Mouse (Mus musculus): Measurements from ENCODE around the gene Odf3b. TPM values are rescaled to one million over a fixed set of nuclear protein-coding genes. Genes with fewer than 3 reads are reported as not detected.

Gene Odf3b
- polyA plus RNA-seq, 1 experiment from 2014 or later, result 1.3 TPM

DNA sequence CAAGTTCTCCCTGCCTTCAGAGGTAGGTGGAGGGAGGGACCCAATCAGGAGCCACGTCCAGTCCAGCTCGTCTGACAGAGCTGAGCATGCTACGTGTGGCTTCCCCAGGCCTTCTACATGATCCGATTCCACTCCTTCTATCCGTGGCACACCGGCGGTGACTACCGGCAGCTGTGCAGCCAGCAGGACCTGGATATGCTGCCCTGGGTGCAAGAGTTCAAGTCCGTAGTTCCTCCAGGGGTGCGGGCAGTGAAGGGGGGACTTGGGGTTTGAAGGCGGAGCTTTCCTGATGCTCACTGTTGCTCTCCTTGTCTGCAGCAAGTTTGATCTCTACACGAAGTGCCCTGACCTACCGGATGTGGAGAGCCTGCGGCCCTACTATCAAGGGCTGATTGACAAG is 42.7 kb downstream of the Odf3b start:
- Histone ChIP-seq H3K9me3 (ENCODE audit: low read depth, low read length) (no peaks in the 10 kb centered on the region), H3K4me1 (ENCODE audit: insufficient read depth) (no peaks in the 10 kb centered on the region), H3K9ac (no peak overlapping the region), H3K27ac (ENCODE audit: low read depth) (no peak overlapping the region), H3K27me3 (ENCODE audit: insufficient read depth, low read length) (no peaks in the 10 kb centered on the region), H3K36me3 (ENCODE audit: insufficient read depth) (no peaks in the 10 kb centered on the region), H3K4me3 (ENCODE audit: low read depth, low read length) (no peak overlapping the region), H3K4me2 (no peak overlapping the region)
- no peak for ATAC-seq (ENCODE audit: insufficient read depth)
- no peak for TF ChIP-seq CTCF (IDR thresholded peaks at IDR 0.05; ENCODE audit: low read depth)
- 76% methylated on average over 14 of the region's 14 CpGs for WGBS
- DNase-seq, result no peak

DNA sequence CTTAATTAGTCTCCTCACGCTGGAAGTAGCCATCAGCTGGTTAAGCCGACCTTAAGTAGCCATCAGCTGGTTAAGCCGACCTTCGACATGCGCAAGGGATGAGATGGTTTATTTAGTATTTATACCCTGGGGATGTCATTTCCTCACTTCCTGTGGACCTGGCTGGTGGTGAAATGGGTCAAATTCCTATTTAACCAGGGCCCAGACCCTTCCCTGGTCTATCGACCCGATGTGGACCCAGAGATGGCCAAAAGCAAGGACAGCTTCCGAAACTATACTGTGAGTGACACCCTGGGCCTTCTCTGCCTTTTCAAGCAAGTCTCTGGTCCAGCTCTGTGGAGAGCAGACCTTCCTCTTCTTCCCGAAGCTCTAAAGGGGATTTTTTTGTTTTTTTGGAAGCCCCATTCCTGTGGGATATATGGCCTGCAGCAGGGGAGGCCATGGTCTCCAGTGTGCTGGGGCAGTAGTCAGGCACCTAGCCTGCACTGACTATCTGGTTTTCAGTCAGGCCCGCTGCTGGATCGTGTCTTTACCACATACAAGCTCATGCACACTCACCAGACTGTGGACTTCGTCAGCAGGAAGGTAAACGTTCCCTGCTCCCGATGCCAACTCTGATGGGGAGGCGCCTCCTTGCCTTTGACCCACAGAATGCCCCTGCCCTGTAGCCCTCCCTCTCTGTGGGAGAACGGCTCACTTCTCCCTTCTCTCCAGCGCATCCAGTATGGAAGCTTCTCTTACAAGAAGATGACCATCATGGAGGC is 44.1 kb downstream of the Odf3b start:
- no peak overlapping the region for H3K9ac ChIP-seq
- 75% methylated on average over 17 of the region's 17 CpGs for WGBS
- DNase-seq, result no peak

DNA sequence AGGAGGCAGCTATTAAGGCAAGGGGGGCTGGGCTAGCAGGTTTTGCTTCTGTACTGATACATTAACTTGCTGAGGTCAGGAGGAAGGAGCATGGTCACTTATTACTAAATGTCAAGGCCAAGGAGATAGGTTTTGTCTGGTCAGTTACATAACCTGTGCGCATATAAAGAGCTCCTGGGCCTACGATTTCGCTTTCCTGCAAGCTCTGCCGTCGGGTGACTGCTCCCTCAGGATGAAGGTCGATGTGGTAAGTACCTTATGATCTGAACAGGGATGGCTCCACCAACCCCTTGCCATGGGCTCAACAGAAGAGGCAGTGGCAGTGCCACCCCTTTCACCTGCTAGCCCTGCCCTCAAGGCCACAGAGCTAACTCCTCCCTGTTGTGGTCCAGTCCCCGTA is 44.8 kb downstream of the Odf3b start, which contains the start of gene Miox:
Miox (plus strand) TSS at position 128 of the 400 bp plus-strand sequence.
- Histone ChIP-seq H3K9me3 (ENCODE audit: low read depth, low read length) (no peaks in the 10 kb centered on the region), H3K4me1 (ENCODE audit: insufficient read depth) (no peaks in the 10 kb centered on the region), H3K27ac (ENCODE audit: low read depth) (no peak within 1 kb of the TSS), H3K27me3 (ENCODE audit: insufficient read depth, low read length) (no peaks in the 10 kb centered on the region), H3K9ac (no peak within 1 kb of the TSS), H3K4me2 (no peak within 1 kb of the TSS), H3K36me3 (ENCODE audit: insufficient read depth) (no peaks in the 10 kb centered on the region), H3K4me3 (ENCODE audit: low read depth, low read length) (no peak within 1 kb of the TSS)
- no peak for TF ChIP-seq CTCF (IDR thresholded peaks at IDR 0.05; ENCODE audit: low read depth)
- 85% methylated on average over 7 of the region's 7 CpGs for WGBS
- no peak for DNase-seq
- no peak for ATAC-seq (ENCODE audit: insufficient read depth)

More for the DNA sequence above, 44.1 kb downstream of the Odf3b start:
- Histone ChIP-seq H3K27ac (ENCODE audit: low read depth) (no peak overlapping the region), H3K4me2 (no peak overlapping the region), H3K4me1 (ENCODE audit: insufficient read depth) (no peaks in the 10 kb centered on the region), H3K27me3 (ENCODE audit: insufficient read depth, low read length) (no peaks in the 10 kb centered on the region), H3K9me3 (ENCODE audit: low read depth, low read length) (no peaks in the 10 kb centered on the region), H3K36me3 (ENCODE audit: insufficient read depth) (no peaks in the 10 kb centered on the region), H3K4me3 (ENCODE audit: low read depth, low read length) (no peak overlapping the region)
- ATAC-seq (ENCODE audit: insufficient read depth), result no peak
- no peak for TF ChIP-seq CTCF (IDR thresholded peaks at IDR 0.05; ENCODE audit: low read depth)

Other genes starting within 250 kb of the Odf3b start
- gene Mapk12, start 238.6 kb downstream of the Odf3b start, polyA plus RNA-seq (2014; fragmentation: Nextera tagmentation; extraction: Ambion mirVana), result 11.4 and 11.9 TPM in 2 replicates
- gene Mapk11, start 229.7 kb downstream of the Odf3b start, polyA plus RNA-seq (2014; fragmentation: Nextera tagmentation; extraction: Ambion mirVana), result 11.3 and 13.3 TPM in 2 replicates
- gene Plxnb2, start 198.5 kb downstream of the Odf3b start, polyA plus RNA-seq (2014; fragmentation: Nextera tagmentation; extraction: Ambion mirVana), result 149 and 156 TPM in 2 replicates
- 9.2 and 11.0 TPM in 2 replicates for gene Dennd6b, start 182.8 kb downstream of the Odf3b start, polyA plus RNA-seq (2014; fragmentation: Nextera tagmentation; extraction: Ambion mirVana)
- 25.6 and 27.8 TPM in 2 replicates for gene Ppp6r2, start 167.7 kb downstream of the Odf3b start, polyA plus RNA-seq (2014; fragmentation: Nextera tagmentation; extraction: Ambion mirVana)
- gene Sbf1, start 64.0 kb downstream of the Odf3b start, polyA plus RNA-seq (2014; fragmentation: Nextera tagmentation; extraction: Ambion mirVana), result 56.5 and 71.3 TPM in 2 replicates
- 0.33 and 0.53 TPM in 2 replicates for gene Adm2, start 56.6 kb downstream of the Odf3b start, polyA plus RNA-seq (2014; fragmentation: Nextera tagmentation; extraction: Ambion mirVana)
- gene Miox, start 44.9 kb downstream of the Odf3b start, polyA plus RNA-seq (2014; fragmentation: Nextera tagmentation; extraction: Ambion mirVana), result not detected in 2 replicates
- gene Lmf2, start 23.6 kb downstream of the Odf3b start, polyA plus RNA-seq (2014; fragmentation: Nextera tagmentation; extraction: Ambion mirVana), result 59.1 and 63.7 TPM in 2 replicates
- gene Ncaph2, start 23.6 kb downstream of the Odf3b start, polyA plus RNA-seq (2014; fragmentation: Nextera tagmentation; extraction: Ambion mirVana), result 157 and 168 TPM in 2 replicates
- gene Sco2, start 5.4 kb downstream of the Odf3b start, polyA plus RNA-seq (2014; fragmentation: Nextera tagmentation; extraction: Ambion mirVana), result 4.5 and 7.5 TPM in 2 replicates
- 0.96 and 1.5 TPM in 2 replicates for gene Tymp, start 2.2 kb downstream of the Odf3b start, polyA plus RNA-seq (2014; fragmentation: Nextera tagmentation; extraction: Ambion mirVana)
- not detected in 2 replicates for gene Klhdc7b, start 5.6 kb upstream of the Odf3b start, polyA plus RNA-seq (2014; fragmentation: Nextera tagmentation; extraction: Ambion mirVana)
- not detected in 2 replicates for gene Syce3, start 31.2 kb upstream of the Odf3b start, polyA plus RNA-seq (2014; fragmentation: Nextera tagmentation; extraction: Ambion mirVana)
- 0.54 and 2.3 TPM in 2 replicates for gene Cpt1b, start 46.6 kb upstream of the Odf3b start, polyA plus RNA-seq (2014; fragmentation: Nextera tagmentation; extraction: Ambion mirVana)
- 1.9 and 3.0 TPM in 2 replicates for gene C730034F03Rik, start 50.3 kb upstream of the Odf3b start, polyA plus RNA-seq (2014; fragmentation: Nextera tagmentation; extraction: Ambion mirVana)
- gene Gm44502, start 50.4 kb upstream of the Odf3b start, polyA plus RNA-seq (2014; fragmentation: Nextera tagmentation; extraction: Ambion mirVana), result 0.15 TPM in 1 of 2 replicates, not detected in the other
- gene Chkb, start 50.6 kb upstream of the Odf3b start, polyA plus RNA-seq (2014; fragmentation: Nextera tagmentation; extraction: Ambion mirVana), result 45.9 and 48.3 TPM in 2 replicates
- gene Mapk8ip2, start 74.6 kb upstream of the Odf3b start, polyA plus RNA-seq (2014; fragmentation: Nextera tagmentation; extraction: Ambion mirVana), result 0.57 and 0.60 TPM in 2 replicates
- 12.7 and 14.2 TPM in 2 replicates for gene Arsa, start 98.1 kb upstream of the Odf3b start, polyA plus RNA-seq (2014; fragmentation: Nextera tagmentation; extraction: Ambion mirVana)
- 3.2 and 3.9 TPM in 2 replicates for gene Shank3, start 120.3 kb upstream of the Odf3b start, polyA plus RNA-seq (2014; fragmentation: Nextera tagmentation; extraction: Ambion mirVana)
- gene Acr, start 189.0 kb upstream of the Odf3b start, polyA plus RNA-seq (2014; fragmentation: Nextera tagmentation; extraction: Ambion mirVana), result 0.16 TPM in 1 of 2 replicates, not detected in the other
- gene Rabl2, start 212.6 kb upstream of the Odf3b start, polyA plus RNA-seq (2014; fragmentation: Nextera tagmentation; extraction: Ambion mirVana), result 53.8 and 55.3 TPM in 2 replicates